Mouse (Mus musculus) lung, postnatal 36 days (tissue): ENCODE results near the gene Tnfsf10.
A peak's percentile ranks its signal among the peaks of the same experiment; 100 is the strongest.
"Not testable (repeated sequence)": the region's sequence is repeated elsewhere in the genome, so short reads cannot be mapped to it uniquely, and the experiment has no call there.

Experiments
- DNase-seq: peaks from one replicate; pipeline ENCODE4 v3.0.0; 2022; ENCODE audit warnings: mixed read lengths

The Tnfsf10 gene

DNA sequence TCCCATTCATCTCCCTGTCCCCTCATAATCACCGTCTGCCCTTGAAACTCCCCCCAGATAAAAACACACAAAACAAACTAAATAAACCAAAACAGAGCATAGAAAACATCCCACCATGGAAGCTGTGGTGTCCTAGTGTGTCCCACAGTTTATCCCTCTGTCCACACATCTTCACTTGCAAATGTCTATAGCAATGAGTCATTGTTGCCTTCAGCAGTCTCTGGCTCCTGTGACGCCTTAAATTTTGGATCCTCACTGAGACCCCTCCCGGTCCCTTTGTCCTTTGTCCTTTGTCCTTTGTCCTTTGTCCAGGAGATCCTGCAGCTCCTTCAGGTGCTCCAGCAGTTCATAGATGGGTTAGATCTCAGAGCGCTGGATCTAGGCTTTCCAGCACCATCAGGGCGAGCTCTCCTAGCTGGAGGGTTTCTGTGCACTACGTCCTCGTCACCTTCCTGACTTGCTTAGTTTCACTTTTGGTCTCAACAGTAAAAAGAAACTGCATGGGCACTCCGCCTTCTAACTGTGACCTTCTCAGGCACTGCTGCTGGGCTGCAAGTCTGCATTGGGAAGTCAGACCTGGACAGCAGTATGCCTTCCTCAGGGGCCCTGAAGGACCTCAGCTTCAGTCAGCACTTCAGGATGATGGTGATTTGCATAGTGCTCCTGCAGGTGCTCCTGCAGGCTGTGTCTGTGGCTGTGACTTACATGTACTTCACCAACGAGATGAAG lies at the start of gene Tnfsf10:
Gene Tnfsf10 (plus strand): TSS at position 470 of the 729 bp plus-strand sequence.
- DNase-seq, result peak; percentile 81

DNA sequence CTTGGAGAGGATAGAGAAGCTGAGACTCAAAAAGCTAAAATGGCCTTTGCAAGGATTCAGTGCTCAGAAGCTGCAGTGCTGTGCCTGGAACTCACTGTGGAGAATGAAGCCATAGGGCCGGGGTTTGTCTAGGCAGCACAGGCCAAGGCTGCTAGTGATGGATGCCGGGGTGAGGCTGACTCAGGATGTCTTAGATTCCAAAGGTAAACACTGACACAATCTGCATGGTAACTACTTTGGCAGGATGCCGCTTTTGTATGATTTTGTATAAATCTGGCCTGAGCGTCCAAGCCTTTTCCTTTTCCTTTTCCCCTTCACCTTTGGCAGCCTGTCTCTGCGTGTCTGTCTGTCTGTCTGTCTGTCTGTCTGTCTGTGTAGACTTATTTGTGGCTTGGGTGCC lies 49.5 kb upstream of the Tnfsf10 start:
- DNase-seq, result peak; percentile 92

DNA sequence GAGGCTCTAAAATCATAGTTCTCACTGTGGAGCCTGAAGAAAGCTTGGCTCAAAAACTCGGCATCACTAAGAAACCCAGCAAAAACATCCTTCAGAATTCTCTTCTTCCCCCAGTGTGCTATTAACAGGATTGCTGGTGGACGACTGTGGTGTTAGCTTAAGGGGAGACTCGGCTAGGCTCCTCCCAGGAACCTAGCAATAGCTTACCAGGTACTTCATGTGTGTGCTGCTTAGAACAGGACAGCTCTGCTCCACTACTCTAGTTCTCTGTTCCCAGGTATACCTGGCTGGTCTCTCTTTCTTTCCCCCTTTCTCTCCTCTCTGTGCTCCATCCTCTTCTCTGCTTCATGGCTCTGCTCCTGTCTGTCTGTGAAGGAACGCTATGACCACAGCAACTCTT lies 48.9 kb upstream of the Tnfsf10 start:
- no peak for DNase-seq

DNA sequence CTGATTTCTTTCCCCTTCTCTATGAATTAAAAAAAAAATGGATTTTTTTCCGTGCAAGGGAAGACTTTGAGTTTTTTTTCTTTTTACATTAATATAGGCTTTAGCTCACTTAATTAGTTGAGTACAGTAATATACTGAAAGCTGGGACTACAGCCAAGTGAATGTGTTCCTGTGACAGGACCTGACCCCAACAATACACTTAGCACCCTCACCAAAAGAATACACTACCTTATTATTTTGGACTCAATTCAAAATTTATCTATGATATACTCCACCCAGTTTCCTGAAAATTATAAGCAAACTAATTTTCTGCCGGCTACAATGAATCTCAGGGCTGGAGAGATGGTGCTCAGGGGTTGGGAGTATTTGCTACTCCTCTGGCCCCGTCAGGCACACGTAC lies 47.7 kb upstream of the Tnfsf10 start:
- DNase-seq, result peak; percentile 40

DNA sequence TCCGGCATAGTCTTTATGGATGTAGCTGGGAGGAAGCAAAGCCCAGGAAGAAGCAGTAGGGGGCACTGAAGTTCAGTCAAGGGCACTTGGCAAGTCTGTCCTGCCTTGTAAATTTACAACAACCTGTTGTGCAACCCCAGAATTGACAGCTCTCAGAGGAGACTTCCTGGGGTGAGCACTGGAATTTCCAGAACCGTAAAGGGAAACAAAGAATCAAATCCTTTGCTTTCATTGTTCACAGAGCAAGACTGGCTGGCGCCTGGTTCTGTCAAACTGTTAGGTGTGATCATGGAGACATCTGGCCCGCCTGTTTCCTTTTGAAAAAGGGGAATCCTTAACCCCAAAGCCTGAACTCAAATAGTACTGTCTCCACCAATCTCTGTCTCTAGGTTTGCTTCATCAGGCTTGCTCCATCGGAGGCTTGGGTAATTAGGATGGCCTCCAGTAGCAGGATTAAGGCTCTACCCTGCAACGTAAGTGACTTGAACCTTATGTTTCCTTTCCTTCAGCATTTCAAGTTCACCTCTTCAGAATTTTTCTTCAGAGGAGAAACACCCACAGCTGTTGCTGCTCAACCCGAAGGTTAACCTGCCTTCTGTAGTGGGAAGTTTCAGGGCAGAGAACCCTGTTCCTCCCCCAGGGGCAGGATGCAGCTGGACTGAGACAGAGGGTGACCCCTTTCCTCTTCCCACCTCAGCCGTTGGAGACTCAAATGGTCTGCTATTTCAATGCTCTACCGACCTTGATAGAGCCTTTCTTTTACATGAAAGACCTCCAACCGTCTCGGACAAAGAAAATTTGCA lies 46.5 kb upstream of the Tnfsf10 start:
- peak; percentile 92 for DNase-seq

DNA sequence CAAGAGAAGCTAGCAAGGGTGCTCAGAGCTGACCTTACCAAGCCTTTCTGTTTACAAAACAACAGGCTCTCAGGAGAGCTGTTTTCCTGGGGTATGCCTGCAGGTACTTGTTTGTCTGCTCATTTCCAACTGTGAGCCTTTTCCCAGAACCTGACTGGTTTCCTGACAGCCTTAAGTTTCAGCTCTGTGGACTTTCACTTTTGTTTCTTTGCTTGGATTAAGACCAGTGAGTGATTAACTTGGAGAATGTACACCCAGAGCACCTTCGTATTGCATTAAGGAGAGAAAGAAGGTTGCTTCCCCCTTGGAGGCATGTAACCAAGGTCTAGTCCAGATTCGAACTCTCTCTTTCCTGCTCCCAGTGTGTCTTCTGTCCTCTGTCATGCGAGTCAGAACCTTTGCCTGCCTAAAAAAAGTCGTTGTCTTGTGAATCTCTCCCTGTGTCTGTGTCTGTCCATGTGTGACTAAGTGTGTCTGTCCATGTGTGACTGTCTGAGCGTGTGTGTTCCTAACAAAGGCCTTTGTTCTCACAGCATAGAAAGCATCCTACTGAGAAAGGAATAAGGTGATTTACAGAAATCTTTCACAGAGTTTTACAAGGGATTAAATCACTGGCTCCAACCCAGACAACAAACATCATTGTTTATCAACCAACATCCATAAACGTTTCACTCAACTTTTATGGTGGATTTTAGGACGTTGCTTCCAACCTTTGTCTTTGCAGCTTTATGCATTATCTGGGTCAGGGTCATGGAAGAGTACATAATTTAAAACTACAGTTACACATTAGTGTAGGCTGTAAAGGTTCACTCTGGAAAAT lies 43.7 kb upstream of the Tnfsf10 start:
- DNase-seq, result peak; percentile 25

DNA sequence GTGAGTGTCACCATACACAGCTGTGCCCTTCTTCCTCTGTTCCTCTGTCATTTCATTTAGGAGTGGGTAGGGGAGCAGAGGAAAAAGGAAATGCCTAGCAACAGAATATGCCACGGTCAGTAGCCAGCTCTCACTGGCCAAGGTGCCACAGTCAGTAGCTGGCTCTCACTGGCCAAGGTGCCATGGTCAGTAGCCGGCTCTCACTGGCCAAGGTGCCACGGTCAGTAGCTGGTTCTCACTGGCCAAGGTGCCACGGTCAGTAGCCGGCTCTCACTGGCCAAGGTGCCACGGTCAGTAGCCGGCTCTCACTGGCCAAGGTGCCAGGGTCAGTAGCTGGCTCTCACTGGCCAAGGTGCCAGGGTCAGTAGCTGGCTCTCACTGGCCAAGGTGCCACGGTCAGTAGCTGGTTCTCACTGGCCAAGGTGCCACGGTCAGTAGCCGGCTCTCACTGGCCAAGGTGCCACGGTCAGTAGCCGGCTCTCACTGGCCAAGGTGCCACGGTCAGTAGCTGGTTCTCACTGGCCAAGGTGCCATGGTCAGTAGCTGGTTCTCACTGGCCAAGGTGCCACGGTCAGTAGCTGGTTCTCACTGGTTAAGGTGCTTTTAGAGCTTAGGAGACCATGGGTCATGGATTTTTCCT lies 37.4 kb upstream of the Tnfsf10 start:
- DNase-seq, result not testable (repeated sequence)

DNA sequence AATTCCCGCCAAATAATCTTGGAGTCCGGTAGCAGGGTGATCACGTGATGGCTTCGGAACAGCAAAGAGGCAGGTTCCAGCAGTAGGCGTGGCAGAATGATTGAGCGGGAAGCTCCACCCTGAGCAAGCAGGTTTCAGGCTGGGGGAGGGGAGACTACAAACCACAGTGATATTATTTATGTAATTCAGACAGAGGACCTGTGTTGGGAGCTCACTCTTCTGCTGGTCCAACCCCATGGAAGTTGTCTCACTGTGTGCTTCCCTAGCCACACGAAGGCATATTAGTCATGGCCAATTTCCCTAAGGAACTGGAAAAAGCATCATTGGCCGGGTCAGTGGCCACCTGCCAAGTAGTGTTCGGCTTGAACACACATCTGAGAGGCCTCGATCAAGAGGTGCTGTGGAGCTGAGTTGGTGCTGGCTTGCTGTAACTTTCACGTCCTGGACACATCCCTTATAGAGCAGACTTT lies 36.5 kb upstream of the Tnfsf10 start:
- DNase-seq, result peak; percentile 73

DNA sequence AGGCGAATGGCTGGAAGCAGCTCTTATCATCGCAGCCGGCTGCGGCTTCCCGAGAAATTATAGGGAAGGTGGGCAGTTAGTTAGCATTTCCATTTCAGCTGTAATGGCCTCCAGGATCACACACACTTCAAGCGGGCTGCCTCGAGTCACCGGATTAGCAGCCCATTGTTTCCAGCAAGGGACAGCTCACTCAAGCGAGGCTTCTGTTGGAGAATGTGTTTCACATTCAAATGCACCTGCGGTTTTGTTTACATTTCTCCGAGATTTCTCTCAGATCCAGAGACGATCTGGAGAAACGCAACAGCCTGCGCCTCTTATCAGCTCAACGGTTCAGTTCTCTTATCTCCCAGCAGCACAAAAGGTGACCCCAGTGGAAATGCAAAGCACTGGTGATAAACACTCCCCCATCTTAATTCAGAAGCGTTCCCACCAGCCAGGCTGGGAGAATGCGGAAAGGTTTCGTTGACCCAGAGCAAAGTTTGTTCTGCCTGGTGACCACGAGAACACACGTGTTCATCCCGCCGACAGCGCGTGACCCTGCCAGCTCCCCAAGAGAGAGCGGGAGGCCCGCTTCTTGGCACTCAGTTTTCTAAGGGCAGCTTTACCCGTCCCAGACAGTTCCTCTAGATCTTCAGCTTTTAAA lies 33.6 kb upstream of the Tnfsf10 start:
- peak; percentile 56 for DNase-seq

DNA sequence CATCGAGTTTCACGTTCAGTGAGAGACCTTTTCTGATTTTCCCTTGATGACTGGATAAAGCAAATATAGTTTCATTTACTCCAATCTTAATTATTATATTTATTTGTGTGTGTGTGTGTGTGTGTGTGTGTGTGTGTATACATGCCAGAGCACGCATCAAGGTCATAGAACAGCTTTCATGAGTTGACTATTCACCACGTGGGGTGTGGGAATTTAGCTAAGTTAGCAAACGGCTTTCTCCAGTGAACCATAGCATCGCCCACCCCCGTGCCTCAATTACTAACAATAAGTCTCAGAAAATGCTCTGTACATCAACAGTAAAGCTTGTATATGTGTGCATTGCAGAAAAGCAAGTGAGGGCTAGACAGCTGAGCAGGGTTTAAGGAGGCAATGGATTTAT lies 33.0 kb upstream of the Tnfsf10 start:
- DNase-seq, result no peak

DNA sequence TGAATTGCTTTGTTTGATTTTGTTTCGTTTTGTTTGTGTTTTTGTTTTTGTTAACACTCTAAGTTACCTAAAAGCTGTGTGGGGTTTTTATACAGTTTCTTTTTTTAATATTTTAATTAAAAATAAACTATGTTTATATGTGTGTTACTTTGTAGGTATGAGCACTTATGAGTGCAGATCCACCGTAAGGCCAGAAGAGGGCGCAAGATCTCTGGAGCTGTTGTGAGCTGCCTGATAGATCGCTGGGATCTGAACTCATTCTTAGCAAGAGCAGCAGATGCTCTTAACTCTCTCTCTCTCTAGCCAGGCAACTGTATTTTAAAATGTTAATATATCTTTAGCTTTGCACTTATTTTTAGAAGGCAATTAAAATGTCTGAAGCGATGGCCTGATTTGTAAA lies 32.6 kb upstream of the Tnfsf10 start:
- DNase-seq, result no peak

DNA sequence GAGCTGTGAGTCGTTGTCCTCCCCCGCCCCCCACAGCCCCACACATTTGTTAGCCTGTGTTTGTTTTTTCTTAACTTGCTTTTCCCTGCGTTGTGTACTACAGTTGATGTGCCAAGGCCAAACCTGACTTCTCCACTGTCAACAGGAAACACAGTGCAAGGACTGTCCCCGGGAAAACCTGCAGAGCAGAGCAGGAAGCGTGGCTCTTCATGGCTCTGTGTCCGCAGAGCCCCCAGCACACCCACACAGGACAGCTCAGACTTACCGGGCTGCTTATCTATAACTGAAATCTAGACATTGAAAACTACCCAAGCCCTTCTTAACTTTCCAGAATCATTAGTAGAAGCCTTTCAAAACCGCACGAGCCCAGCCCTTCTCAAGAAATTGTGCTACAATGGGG lies 31.8 kb upstream of the Tnfsf10 start:
- DNase-seq, result peak; percentile 29

DNA sequence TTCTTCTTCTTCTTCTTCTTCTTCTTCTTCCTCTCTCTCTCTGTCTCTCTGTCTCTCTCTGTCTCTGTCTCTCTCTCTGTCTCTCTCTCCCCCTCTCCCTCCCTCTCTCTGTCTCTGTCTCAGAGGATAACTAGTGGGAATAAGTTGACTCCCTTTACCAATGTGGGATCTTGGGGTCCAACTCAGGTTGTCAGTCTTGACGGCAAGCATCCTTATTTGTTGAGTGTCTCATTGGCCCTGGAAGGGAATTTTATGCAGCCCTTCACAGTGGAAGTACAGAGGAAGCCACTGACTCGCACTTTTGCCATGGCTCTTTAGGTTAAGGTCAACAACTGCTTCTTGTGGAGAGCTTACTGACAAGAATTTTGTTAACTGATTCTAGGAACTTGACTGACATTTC lies 28.5 kb upstream of the Tnfsf10 start:
- no peak for DNase-seq

DNA sequence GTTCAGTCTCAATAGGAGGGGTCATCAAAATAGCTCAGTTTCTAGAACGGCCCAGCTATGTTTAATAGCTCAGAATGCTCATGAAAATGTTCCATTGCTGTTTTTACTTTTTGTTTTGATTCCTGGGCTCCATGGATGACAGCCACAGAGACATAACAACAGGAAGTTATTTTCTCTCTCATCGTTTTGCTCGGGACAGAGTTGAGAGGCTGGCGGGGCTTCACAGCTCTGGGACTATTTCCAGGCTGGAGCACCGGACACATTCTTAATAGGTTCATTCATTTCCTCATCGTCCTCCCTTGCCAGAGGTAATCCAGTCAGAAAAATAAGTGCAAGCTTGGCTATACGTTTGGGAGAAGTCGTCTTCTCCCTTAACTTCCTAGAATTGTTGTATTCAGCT lies 27.9 kb upstream of the Tnfsf10 start:
- no peak for DNase-seq

DNA sequence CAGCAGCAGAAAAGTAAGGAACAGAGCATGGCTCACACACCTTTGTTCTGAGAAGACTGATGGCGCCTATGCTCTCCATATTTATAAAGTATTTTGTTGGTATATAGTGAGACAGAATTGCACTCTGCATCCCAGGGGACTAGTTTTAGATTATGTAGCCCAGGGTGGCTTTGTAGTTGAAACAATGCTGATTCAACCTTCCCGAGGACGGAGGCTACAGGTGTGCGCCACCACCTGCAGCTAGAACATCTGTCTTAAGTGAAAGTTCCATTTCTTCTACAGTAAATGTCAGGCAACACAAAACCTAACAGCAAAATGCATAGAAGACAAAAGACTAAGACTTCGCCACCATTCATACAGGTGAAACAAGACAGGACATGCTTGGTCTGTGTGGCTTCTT lies 26.5 kb upstream of the Tnfsf10 start:
- no peak for DNase-seq

DNA sequence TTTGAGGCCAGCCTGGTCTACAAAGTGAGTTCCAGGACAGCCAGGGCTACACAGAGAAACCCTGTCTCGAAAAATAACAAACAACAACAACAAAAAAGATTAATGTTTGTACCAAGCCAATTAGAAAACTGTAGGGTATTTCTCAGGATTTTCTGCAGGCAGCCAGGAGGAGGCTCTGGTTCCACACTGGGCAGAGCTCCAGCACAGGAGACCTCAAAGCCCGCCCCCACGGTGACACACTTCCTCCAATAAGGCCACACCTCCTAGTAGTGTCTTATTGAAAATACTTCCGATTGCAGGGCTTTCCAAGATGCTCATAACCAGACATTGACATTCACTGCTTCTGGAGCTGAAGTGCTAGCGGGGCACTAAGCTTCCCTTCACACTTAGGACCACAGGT lies 25.9 kb upstream of the Tnfsf10 start:
- DNase-seq, result peak; percentile 38

DNA sequence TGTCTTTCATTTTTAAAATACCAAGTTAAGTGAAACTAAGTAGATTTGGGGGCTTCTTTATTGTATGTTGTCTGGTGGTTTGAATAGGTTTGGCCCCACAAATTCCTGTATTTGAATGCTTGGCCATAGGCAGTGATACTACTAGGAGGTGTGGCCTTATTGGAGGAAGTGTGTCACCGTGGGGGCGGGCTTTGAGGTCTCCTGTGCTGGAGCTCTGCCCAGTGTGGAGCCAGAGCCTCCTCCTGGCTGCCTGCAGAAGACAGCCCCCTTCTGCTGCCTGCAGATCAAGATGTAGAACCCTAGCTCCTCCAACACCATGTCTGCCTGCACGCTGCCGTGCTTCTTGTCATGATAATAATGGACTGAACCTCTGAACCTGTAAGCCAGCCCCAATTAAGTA lies 25.4 kb upstream of the Tnfsf10 start:
- not testable (repeated sequence) for DNase-seq

DNA sequence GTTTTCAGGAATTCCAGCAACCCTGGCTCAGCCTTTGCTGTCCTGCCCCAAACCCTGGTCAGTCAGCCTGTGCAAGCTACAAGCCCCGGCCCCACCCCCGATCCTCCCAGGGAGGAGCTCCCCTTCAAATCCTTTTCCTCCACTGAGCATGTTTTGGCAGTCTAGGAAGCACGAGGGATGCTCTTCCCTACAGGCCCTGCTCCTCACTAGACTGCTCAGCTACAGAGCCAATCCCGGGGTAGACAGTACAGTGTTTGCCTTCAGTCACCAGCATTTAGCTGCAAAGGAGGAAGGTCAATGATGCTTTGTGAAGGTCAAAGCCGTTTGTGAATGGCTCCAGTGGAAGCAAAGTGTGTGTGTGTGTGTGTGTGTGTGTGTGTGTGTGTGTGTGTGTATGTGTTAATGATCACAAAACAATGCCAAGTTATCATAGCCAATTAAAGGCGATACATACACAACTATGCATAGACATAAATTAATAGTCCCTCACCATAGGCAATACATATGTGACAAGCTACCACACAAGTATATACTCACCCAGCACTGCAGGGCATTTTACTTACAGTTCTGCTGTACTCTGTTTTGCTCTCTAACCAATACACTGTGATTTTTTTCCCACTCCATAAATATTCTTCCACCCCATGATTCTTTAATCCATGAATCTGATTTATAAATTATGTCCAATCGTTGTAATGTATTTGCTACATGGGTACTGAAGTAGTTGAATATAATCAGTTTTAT lies 23.0 kb upstream of the Tnfsf10 start:
- DNase-seq, result no peak

DNA sequence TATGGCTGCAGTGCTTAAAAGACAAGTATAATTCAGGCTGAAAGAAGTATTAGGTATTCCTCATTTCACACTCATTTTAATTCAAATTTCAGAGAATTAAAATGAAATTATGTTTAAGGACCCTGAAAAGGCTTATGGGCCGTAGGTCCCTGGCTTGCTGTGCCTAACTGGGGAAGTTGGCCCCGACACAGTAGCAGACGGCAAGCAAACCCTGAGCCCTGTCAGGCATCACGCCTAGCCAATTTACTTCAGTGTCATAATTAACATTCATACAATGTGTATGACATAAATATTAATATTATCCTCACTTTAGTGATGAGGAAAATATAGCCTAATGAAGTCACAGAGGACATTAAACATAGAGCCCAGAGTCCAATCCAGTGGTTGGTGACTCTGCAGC lies 16.4 kb upstream of the Tnfsf10 start:
- DNase-seq, result no peak

DNA sequence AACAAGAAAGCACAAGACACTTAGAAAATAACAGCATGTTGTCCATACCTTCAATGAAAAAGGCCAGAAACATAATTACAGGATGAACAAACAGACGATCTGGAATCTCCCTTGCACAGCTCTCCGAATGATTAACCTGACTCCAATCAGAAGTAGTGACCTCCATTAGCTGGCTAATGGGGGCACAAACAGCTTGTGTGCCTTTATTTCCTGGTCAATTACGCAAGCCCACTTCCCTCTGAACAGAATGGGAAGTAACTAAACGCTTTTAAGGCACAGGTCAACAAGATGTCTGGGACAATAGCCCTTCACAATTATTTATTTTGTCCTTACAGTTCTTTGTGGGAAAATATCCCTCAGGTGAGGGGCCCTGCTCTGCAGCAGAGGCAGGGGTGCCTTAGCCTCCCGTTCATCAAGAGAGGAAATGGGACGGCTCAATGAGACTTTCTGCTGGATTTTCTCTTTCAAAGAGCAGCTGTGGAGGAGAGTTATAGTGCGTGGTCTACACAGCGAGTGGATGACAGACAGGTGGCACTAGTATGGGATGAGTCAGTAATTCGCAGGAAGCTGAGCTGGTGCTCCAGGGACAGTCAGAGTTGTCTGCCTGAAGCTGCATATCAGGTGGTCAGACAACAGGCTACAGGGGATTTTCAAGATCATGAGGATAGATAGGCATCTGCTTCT lies 14.3 kb upstream of the Tnfsf10 start:
- DNase-seq, result peak; percentile 55

DNA sequence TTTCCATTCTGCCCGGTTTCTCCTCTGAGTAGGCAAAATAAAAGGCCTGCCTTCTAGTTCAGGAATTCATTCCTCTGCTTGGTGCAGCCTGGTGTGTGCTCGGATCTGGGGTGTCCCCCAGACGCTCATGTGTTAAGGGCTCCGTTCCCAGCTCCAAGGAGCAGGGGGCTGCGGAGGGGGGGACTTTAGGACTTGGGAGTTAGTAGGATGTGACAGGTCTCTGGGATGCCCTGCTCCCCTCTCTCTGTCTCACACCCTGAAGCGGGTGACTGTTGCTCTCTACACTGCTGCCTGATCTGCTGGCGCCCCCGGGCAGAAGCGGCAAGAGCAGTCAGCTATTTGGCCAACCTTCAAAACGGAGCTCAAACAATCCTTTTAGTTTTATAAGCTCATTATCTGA lies 10.0 kb upstream of the Tnfsf10 start:
- DNase-seq, result no peak
